Mouse (Mus musculus) small intestine, adult 2 months (tissue): ENCODE data around the gene Abl1.

Experiments
- CTCF ChIP-seq: fragments of 200-500 bp; IDR thresholded peaks from 2 replicates; pipeline ENCODE4 v1.5.1; 2012; ENCODE audit warnings: low read depth, mild to moderate bottlenecking, control low read depth, inconsistent platforms, low read length, moderate library complexity, mixed read lengths; ENCODE audit not compliant: insufficient replicate concordance, insufficient read length; ENCODE audit errors: extremely low read depth
- POLR2A ChIP-seq: fragments of 200-500 bp; IDR thresholded peaks from 2 replicates; pipeline ENCODE4 v1.6.1; 2012; ENCODE audit warnings: low read depth, mild to moderate bottlenecking, control low read depth, inconsistent platforms, low read length, moderate library complexity

- no peak for TF ChIP-seq CTCF
- TF ChIP-seq POLR2A: no peak
Measured at GRCm38 (mm10) chr2:31811086-31811958, 123.1 kb downstream of the Abl1 start.
